Mouse (Mus musculus) embryonic facial prominence, embryonic 12.5 days (tissue): ENCODE data around the gene Scarb1. TPM values are rescaled to one million over a fixed set of nuclear protein-coding genes. Genes with fewer than 3 reads are reported as not detected.
A peak's percentile ranks its signal among the peaks of the same experiment; 100 is the strongest.

ENCODE experiments used
- ATAC-seq: fragments of 200-750 bp; cut with Nextera tagmentation; 2 replicates; pipeline ENCODE4 v1.8.0; 2017; ENCODE audit not compliant: insufficient number of reproducible peaks, insufficient read depth, low FRiP score, low TSS enrichment
- H3K27ac ChIP-seq: fragments of 300-500 bp; sonication (generic); 2 replicates; pipeline ENCODE4 v1.5.1; 2016; ENCODE audit warnings: mild to moderate bottlenecking
- H3K27me3 ChIP-seq: fragments of 300-500 bp; sonication (generic); 2 replicates; pipeline ENCODE4 v1.6.1; 2016; ENCODE audit warnings: mild to moderate bottlenecking, moderate library complexity
- H3K36me3 ChIP-seq: fragments of 300-500 bp; sonication (generic); 2 replicates; pipeline ENCODE4 v1.6.1; 2016; ENCODE audit warnings: mild to moderate bottlenecking
- H3K4me1 ChIP-seq: fragments of 300-500 bp; sonication (generic); 2 replicates; pipeline ENCODE4 v1.6.1; 2016
- H3K4me2 ChIP-seq: fragments of 300-500 bp; sonication (generic); replicated peaks from 2 replicates; pipeline ENCODE4 v1.6.1; 2016; ENCODE audit warnings: mild to moderate bottlenecking, moderate library complexity
- H3K4me3 ChIP-seq: fragments of 300-500 bp; sonication (generic); 2 replicates; pipeline ENCODE4 v1.5.1; 2016; ENCODE audit warnings: mild to moderate bottlenecking
- H3K9ac ChIP-seq: fragments of 300-500 bp; sonication (generic); 2 replicates; pipeline ENCODE4 v1.6.1; 2016; ENCODE audit warnings: mild to moderate bottlenecking, moderate library complexity
- H3K9me3 ChIP-seq: fragments of 300-500 bp; sonication (generic); 2 replicates; pipeline ENCODE4 v1.6.1; 2016; ENCODE audit warnings: mild to moderate bottlenecking, moderate library complexity
- WGBS: fragments of 180-500 bp; shearing (Covaris S2); methylation state at CpG from one replicate; pipeline ENCODE4 v1.1.7; 2016; 5-methylcytosine and 5-hydroxymethylcytosine counted together
- polyA plus RNA-seq: library from polyadenylated mRNA; unstranded; fragments of >200 nt; fragmentation: Nextera tagmentation; extraction: Ambion mirVana; gene quantifications from 2 replicates; pipeline ENCODE4 v1.2.1, GENCODE M21; 2016

Scarb1 gene
- polyA plus RNA-seq, 1 experiment from 2014 or later: 38.8 TPM

DNA sequence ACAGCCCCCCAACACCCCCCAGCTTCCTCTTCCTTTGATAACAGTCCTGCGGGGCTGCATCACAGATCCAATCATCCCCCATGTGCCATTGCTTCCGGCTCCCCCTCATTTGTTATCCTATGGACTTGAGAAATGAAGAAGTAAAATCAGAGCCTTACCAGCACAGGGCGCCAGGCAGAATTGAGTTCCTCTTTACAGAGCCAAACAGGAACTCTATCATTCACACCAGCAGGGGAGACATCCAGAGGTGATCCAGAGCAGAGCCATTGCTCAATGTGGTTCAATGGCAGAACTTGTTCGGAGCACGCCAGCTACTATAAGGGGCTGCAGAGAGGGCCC, 17.3 kb upstream of the Scarb1 start:
- Histone ChIP-seq H3K4me3 (no peak overlapping the region), H3K27me3 (no peaks in the 10 kb centered on the region), H3K36me3 (no peaks in the 10 kb centered on the region), H3K9ac (no peak overlapping the region), H3K4me1 (peaks cover 15% of the 10 kb centered on the region), H3K4me2 (no peak overlapping the region), H3K27ac (no peak overlapping the region), H3K9me3 (no peaks in the 10 kb centered on the region)
- WGBS: 85% methylated on average over 5 of the region's 5 CpGs
- no peak for ATAC-seq

DNA sequence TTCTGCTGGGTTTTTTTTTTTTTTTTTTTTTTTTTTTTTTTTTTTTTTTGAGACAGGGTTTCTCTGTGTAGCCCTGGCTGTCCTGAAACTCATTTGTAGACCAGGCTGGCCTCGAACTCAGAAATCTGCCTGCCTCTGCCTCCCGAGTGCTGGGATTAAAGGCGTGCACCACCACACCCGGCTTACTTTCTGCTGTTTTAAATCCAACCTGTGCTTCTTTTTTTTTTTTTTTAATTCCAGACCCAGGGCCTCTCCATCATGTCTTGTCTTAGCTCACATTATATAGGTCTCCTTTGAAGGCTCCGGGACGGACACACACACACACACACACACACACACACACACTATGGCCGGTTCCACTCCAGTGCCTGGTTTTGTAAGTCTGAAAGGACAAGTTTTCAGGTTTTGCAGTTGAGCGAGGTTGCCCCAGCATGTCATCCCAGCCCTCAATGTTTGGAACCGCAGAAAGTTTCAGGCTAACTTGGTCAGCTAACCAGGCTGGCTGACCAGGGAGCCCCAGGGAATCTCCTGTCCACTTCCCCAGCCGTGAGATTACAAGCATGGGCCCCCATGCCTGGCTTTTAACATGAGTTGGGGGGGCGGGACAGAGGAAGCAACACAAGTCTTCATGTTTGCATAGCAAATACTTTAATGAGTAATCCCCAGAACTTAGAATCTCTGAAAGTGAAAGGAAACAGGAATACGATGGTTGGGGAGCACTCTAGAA, 16.8 kb upstream of the Scarb1 start:
- H3K9me3 ChIP-seq: no peaks in the 10 kb centered on the region; the same call in 1 of the 2 replicates
- H3K27me3 ChIP-seq: no peaks in the 10 kb centered on the region
- ATAC-seq: no peak
- no peak overlapping the region for H3K9ac ChIP-seq
- WGBS: 83% methylated on average over 12 of the region's 12 CpGs
- H3K4me3 ChIP-seq: no peak overlapping the region
- H3K27ac ChIP-seq: no peak overlapping the region
- no peak overlapping the region for H3K4me2 ChIP-seq
- no peaks in the 10 kb centered on the region for H3K36me3 ChIP-seq
- peaks cover 15% of the 10 kb centered on the region for H3K4me1 ChIP-seq

DNA sequence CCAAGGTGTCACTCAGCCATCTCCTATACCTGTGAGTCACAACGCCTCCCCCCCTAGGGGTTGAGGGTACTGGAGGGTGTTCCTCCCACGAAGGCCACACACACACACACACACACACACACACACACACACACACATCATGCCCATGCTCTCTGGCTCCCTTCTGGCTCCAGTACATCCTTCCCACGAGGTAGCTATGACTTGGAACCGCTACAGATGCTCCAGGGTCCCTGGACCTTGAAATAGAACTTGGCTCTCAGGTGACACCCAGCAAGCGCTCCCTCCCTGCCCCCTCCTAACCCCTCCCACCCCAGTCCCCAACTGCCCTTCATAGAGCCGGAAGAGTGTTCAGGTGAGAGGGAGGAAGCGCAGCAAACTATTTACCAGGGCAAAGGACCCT, 14.8 kb upstream of the Scarb1 start:
- Histone ChIP-seq H3K27ac (no peak overlapping the region), H3K9me3 (no peaks in the 10 kb centered on the region; the same call in 1 of the 2 replicates), H3K4me1 (peaks cover 15% of the 10 kb centered on the region), H3K4me3 (no peak overlapping the region), H3K9ac (no peak overlapping the region), H3K36me3 (no peaks in the 10 kb centered on the region), H3K27me3 (no peaks in the 10 kb centered on the region), H3K4me2 (no peak overlapping the region)
- no peak for ATAC-seq
- 47% methylated on average over 7 of the region's 7 CpGs for WGBS

- Histone ChIP-seq H3K27ac (no peak overlapping the region), H3K9ac (no peak overlapping the region), H3K36me3 (no peaks in the 10 kb centered on the region), H3K4me1 (peaks cover 15% of the 10 kb centered on the region), H3K9me3 (no peaks in the 10 kb centered on the region; the same call in 1 of the 2 replicates), H3K4me2 (no peak overlapping the region), H3K27me3 (no peaks in the 10 kb centered on the region), H3K4me3 (no peak overlapping the region)
- 41% methylated on average over 7 of the region's 7 CpGs for WGBS
- ATAC-seq: 0 out of 2 replicates have a peak, but pooled peaks have one; percentile 55
Measured at GRCm38 (mm10) chr5:125354885-125355492, 14.1 kb upstream of the Scarb1 start.

- 94% methylated on average over 5 of the region's 5 CpGs for WGBS
- Histone ChIP-seq H3K36me3 (no peaks in the 10 kb centered on the region), H3K4me2 (no peak overlapping the region), H3K4me1 (peaks cover 15% of the 10 kb centered on the region), H3K27ac (no peak overlapping the region), H3K27me3 (no peaks in the 10 kb centered on the region), H3K9me3 (no peaks in the 10 kb centered on the region; the same call in 1 of the 2 replicates), H3K9ac (no peak overlapping the region), H3K4me3 (no peak overlapping the region)
- ATAC-seq: no peak
Measured at GRCm38 (mm10) chr5:125352781-125353294, 11.9 kb upstream of the Scarb1 start.

GRCm38 (mm10) chr5:125351939-125352338, 11.0 kb upstream of the Scarb1 start:
- Histone ChIP-seq H3K9me3 (no peaks in the 10 kb centered on the region; the same call in 1 of the 2 replicates), H3K4me2 (no peak overlapping the region), H3K36me3 (no peaks in the 10 kb centered on the region), H3K27me3 (no peaks in the 10 kb centered on the region), H3K9ac (no peak overlapping the region), H3K27ac (no peak overlapping the region), H3K4me1 (peaks cover 15% of the 10 kb centered on the region), H3K4me3 (no peak overlapping the region)
- no peak for ATAC-seq
- WGBS: 96% methylated on average over 5 of the region's 5 CpGs

DNA sequence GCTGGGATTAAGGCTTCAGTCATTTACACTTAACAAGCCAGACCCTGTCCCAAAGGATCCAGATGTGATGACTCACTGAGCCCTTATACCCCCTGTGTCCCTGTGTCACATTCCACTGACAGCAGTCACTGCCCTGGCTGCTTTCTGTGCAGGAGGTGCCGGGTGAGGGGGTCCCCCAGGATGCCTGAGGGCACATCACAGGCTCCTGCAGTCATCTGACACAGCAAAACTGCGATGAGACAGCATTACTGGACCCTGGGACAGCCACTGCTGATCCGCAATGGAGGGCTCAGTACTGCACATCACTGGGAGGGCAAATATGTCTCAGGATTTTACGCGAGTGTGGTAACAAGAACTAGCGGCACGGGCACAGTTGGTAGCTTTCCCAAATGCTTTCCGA, 10.2 kb upstream of the Scarb1 start:
- Histone ChIP-seq H3K27me3 (no peaks in the 10 kb centered on the region), H3K4me1 (peaks cover 15% of the 10 kb centered on the region), H3K36me3 (no peaks in the 10 kb centered on the region), H3K27ac (no peak overlapping the region), H3K9ac (no peak overlapping the region), H3K4me2 (no peak overlapping the region), H3K4me3 (no peak overlapping the region), H3K9me3 (no peaks in the 10 kb centered on the region; the same call in 1 of the 2 replicates)
- no peak for ATAC-seq
- whole genome bisulfite sequencing: 67% methylated on average over 8 of the region's 8 CpGs

DNA sequence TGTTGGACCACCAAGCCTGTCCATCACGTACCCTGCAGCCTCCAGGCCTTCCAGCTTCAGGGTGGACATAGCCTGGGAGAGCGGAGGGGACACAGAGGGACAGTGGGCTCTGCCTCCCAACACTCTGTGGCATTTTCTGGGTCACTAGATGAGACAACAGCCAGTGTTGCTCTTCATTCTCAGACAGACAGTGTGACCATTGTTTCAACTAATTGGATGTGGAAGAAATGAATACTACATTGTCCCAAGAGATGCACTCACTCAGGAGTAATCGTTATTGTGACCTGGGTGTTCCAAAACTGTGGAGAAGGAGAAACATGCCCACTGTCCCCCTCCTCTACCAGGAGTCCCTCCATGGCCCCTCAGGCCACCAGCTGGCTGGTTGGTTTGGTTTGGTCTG, 8.5 kb upstream of the Scarb1 start:
- H3K9me3 ChIP-seq: no peaks in the 10 kb centered on the region; the same call in 1 of the 2 replicates
- no peak for ATAC-seq
- no peak overlapping the region for H3K9ac ChIP-seq
- H3K27ac ChIP-seq: no peak overlapping the region
- H3K4me3 ChIP-seq: no peak overlapping the region
- no peak overlapping the region for H3K4me2 ChIP-seq
- H3K27me3 ChIP-seq: no peaks in the 10 kb centered on the region
- H3K36me3 ChIP-seq: no peaks in the 10 kb centered on the region
- 55% methylated on average over 3 of the region's 3 CpGs for WGBS
- H3K4me1 ChIP-seq: no peaks in the 10 kb centered on the region

DNA sequence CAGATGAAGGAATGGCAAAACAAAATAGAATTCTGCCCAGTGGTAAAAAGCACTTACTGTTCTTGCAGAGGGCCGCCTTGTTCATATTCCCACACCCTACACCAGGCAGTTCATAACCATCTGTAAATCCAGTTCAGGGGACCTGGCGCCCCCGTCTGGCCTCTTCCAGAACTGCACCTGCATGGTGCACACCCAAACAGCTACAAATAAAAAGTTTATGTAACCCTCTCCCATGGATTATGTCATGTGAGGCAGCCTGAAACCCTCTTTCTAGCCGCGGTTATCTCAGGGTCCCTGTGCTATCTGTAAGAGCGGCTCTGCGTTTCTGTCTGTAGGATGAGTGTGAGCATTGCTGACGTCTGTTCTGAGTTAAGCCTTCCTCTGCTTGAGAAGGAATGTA, 7.6 kb upstream of the Scarb1 start:
- Histone ChIP-seq H3K27ac (no peak overlapping the region), H3K9ac (no peak overlapping the region), H3K36me3 (no peaks in the 10 kb centered on the region), H3K27me3 (no peaks in the 10 kb centered on the region), H3K4me1 (no peaks in the 10 kb centered on the region), H3K4me3 (no peak overlapping the region), H3K9me3 (no peaks in the 10 kb centered on the region; the same call in 1 of the 2 replicates), H3K4me2 (no peak overlapping the region)
- no peak for ATAC-seq
- WGBS: 33% methylated on average over 8 of the region's 8 CpGs

DNA sequence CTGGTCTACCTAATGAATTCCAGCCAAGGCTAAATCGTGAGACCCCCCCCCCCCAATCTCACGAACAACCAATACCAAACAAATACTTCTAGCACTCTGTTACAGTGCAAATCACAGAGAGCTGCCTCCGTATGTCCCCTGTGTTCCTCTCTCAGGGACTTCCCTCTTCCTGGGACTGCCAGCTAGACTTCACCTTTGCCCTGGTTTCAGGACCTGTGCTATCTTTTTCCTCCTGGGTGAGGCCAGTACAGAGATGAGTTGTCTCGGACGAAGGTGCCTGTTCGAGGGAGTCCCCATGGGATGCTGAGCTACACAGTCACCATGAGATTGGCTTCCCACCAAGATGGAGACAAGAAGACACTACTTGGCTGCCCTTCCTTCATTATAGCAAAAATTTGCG, 7.2 kb upstream of the Scarb1 start:
- Histone ChIP-seq H3K4me1 (no peaks in the 10 kb centered on the region), H3K27ac (no peak overlapping the region), H3K27me3 (no peaks in the 10 kb centered on the region), H3K4me3 (no peak overlapping the region), H3K36me3 (no peaks in the 10 kb centered on the region), H3K4me2 (no peak overlapping the region), H3K9ac (no peak overlapping the region), H3K9me3 (no peaks in the 10 kb centered on the region; the same call in 1 of the 2 replicates)
- 76% methylated on average over 7 of the region's 7 CpGs for WGBS
- ATAC-seq: no peak

DNA sequence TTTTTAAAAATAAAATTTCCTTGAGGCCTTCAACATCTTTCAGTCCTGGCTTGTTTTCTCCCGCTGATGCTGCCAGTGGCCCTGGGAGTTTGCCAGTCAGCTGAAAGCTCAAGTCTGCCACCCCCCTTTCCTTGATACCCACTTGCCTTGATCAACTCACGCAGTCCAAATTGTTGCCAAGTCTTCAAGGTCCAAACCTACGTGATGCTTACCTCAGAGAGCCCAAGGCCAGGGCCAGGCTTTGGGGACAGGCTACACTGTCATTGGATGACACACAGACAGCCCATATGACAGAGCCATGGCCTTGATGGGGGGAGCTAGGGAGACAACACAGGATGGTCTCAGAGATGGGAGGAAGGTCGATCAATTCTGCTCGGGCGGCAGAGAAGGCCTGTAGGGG, 3.4 kb upstream of the Scarb1 start:
- Histone ChIP-seq H3K36me3 (no peaks in the 10 kb centered on the region), H3K27ac (no peak overlapping the region), H3K4me3 (no peak overlapping the region), H3K4me1 (peaks cover 20% of the 10 kb centered on the region), H3K9ac (no peak overlapping the region), H3K9me3 (no peaks in the 10 kb centered on the region), H3K27me3 (peaks cover 4% of the 10 kb centered on the region; the same call in 1 of the 2 replicates), H3K4me2 (no peak overlapping the region)
- ATAC-seq: no peak
- 94% methylated on average over 6 of the region's 6 CpGs for WGBS

DNA sequence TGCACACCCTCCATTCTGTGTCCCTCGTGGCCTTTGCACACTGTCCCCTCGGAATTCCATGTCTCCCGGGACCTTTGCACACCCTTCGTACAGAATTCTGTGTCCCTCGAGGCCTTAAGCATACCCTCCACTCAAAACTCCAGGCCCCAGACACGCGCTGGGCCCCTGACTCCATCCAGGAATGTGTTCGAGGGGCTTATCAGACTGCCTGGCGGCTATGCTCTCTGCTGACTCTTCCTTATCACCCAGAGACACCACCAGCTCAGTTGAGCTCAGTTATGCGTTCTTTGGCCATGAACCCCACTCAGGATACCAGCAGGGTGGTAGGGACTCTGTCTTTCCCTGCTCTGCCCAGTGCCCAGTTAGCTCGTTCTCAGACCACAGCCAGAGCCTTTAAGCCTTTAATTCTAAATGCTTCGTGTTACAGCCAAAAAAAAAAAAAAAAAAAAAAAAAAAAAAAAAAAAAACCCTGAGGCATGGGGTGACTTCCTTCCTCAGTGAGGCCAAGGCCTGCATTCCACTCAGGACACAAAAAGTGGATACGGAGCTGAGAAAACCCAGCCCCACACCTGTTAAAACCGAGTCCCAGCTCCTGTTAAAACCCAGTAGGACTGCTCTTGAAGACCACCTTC, 681 bp upstream of the Scarb1 start:
- Histone ChIP-seq H3K9me3 (no peaks in the 10 kb centered on the region), H3K4me2 (peak overlapping the region; percentile 97), H3K4me1 (peaks cover 29% of the 10 kb centered on the region), H3K36me3 (no peaks in the 10 kb centered on the region), H3K9ac (peak overlapping the region; percentile 71; the same call in 1 of the 2 replicates), H3K27ac (no peak overlapping the region), H3K27me3 (peaks cover 5% of the 10 kb centered on the region; the same call in 1 of the 2 replicates), H3K4me3 (peak overlapping the region; percentile 87)
- no peak for ATAC-seq
- WGBS: 43% methylated on average over 14 of the region's 14 CpGs
